Mouse (Mus musculus): ENCODE data around the gene Hsf2bp.

Hsf2bp gene

GRCm38 (mm10) chr17:32028301-32028700 lies 7.8 kb downstream of the Hsf2bp start:
- DNase-seq, result no peak

GRCm38 (mm10) chr17:32027666-32028065 lies 8.5 kb downstream of the Hsf2bp start:
- no peak for DNase-seq

GRCm38 (mm10) chr17:32025386-32025785 lies 10.8 kb downstream of the Hsf2bp start:
- DNase-seq, result peak; percentile 87

- DNase-seq, result no peak
These were observed 11.5 kb downstream of the Hsf2bp start for GRCm38 (mm10) chr17:32024671-32025073.

- DNase-seq, result no peak
These were observed 13.1 kb downstream of the Hsf2bp start for GRCm38 (mm10) chr17:32023088-32023487.

GRCm38 (mm10) chr17:32022551-32022950 lies 13.6 kb downstream of the Hsf2bp start:
- peak; percentile 43 for DNase-seq

GRCm38 (mm10) chr17:32021981-32022380 lies 14.2 kb downstream of the Hsf2bp start:
- DNase-seq, result no peak

- DNase-seq, result no peak
These were observed 17.8 kb downstream of the Hsf2bp start for GRCm38 (mm10) chr17:32018127-32018894.

- no peak for DNase-seq
These were observed 19.7 kb downstream of the Hsf2bp start for GRCm38 (mm10) chr17:32016481-32016880.

- DNase-seq, result no peak
These were observed 22.5 kb downstream of the Hsf2bp start for GRCm38 (mm10) chr17:32013659-32014058.

GRCm38 (mm10) chr17:32012254-32012653 lies 23.9 kb downstream of the Hsf2bp start:
- DNase-seq, result no peak

GRCm38 (mm10) chr17:32011694-32012093 lies 24.5 kb downstream of the Hsf2bp start:
- DNase-seq, result no peak

GRCm38 (mm10) chr17:32006800-32007199 lies 29.3 kb downstream of the Hsf2bp start:
- DNase-seq, result no peak

- no peak for DNase-seq
These were observed 32.9 kb downstream of the Hsf2bp start for GRCm38 (mm10) chr17:32003251-32003650.

GRCm38 (mm10) chr17:31998351-31998750 lies 37.8 kb downstream of the Hsf2bp start:
- no peak for DNase-seq

GRCm38 (mm10) chr17:31996331-31996730 lies 39.8 kb downstream of the Hsf2bp start:
- no peak for DNase-seq

- DNase-seq, result no peak
These were observed 40.4 kb downstream of the Hsf2bp start for GRCm38 (mm10) chr17:31995784-31996183.

GRCm38 (mm10) chr17:31994132-31994531 lies 42.0 kb downstream of the Hsf2bp start:
- DNase-seq, result no peak

- DNase-seq, result no peak
These were observed 42.8 kb downstream of the Hsf2bp start for GRCm38 (mm10) chr17:31993354-31993753.

GRCm38 (mm10) chr17:31992004-31992403 lies 44.1 kb downstream of the Hsf2bp start:
- no peak for DNase-seq

GRCm38 (mm10) chr17:31989035-31989434 lies 47.1 kb downstream of the Hsf2bp start:
- DNase-seq, result no peak

GRCm38 (mm10) chr17:31986915-31987314 lies 49.2 kb downstream of the Hsf2bp start:
- DNase-seq, result no peak

- no peak for DNase-seq
These were observed 52.7 kb downstream of the Hsf2bp start for GRCm38 (mm10) chr17:31983491-31983890.

- peak; percentile 53 for DNase-seq
These were observed 53.6 kb downstream of the Hsf2bp start for GRCm38 (mm10) chr17:31982326-31983190.

All from kidney, postnatal 10 days (tissue).